Mouse (Mus musculus) lung, postnatal 0 days (tissue): ENCODE data around the gene Wfikkn1. TPM values are rescaled to one million over a fixed set of nuclear protein-coding genes. Genes with fewer than 3 reads are reported as not detected.

Experiments used
- ATAC-seq: fragments of 200-750 bp; cut with Nextera tagmentation; 2 replicates; pipeline ENCODE4 v1.8.0; 2017; ENCODE audit warnings: moderate library complexity
- DNase-seq: peaks from one replicate; pipeline ENCODE4 v3.0.0-alpha.2; 2016; ENCODE audit warnings: low spot score
- H3K27ac ChIP-seq: fragments of 300-500 bp; sonication (generic); 2 replicates; pipeline ENCODE4 v1.5.1; 2014; ENCODE audit warnings: antibody characterized with exemption, mild to moderate bottlenecking, low read length, mixed read lengths
- H3K27me3 ChIP-seq: fragments of 300-500 bp; sonication (generic); replicated peaks from 2 replicates; pipeline ENCODE4 v1.6.1; 2014; ENCODE audit warnings: low read length, mixed read lengths; ENCODE audit not compliant: insufficient read depth
- H3K36me3 ChIP-seq: fragments of 300-500 bp; sonication (generic); 2 replicates; pipeline ENCODE4 v1.6.1; 2014; ENCODE audit warnings: low read length, mixed read lengths; ENCODE audit not compliant: insufficient read depth
- H3K4me1 ChIP-seq: fragments of 300-500 bp; sonication (generic); 2 replicates; pipeline ENCODE4 v1.6.1; 2014; ENCODE audit warnings: antibody characterized with exemption, low read depth, low read length, mixed read lengths; ENCODE audit not compliant: insufficient read depth
- H3K4me2 ChIP-seq: fragments of 300-500 bp; sonication (generic); replicated peaks from 2 replicates; pipeline ENCODE4 v1.6.1; 2014; ENCODE audit warnings: low read depth, mild to moderate bottlenecking, low read length, moderate library complexity, mixed read lengths
- H3K4me3 ChIP-seq: fragments of 300-500 bp; sonication (generic); 2 replicates; pipeline ENCODE4 v1.5.1; 2014; ENCODE audit warnings: low read depth, low read length
- H3K9ac ChIP-seq: fragments of 300-500 bp; sonication (generic); replicated peaks from 2 replicates; pipeline ENCODE4 v1.6.1; 2014; ENCODE audit warnings: low read depth, mild to moderate bottlenecking
- H3K9me3 ChIP-seq: fragments of 300-500 bp; sonication (generic); 2 replicates; pipeline ENCODE4 v1.6.1; 2016; ENCODE audit warnings: low read length, mixed read lengths
- CTCF ChIP-seq: IDR thresholded peaks from 2 replicates; pipeline ENCODE4 v1.5.1; 2016; ENCODE audit warnings: antibody characterized with exemption, mild to moderate bottlenecking
- EP300 ChIP-seq: IDR thresholded peaks from 2 replicates; pipeline ENCODE4 v1.6.1; 2016; ENCODE audit warnings: antibody characterized with exemption, mild to moderate bottlenecking, control low read depth
- WGBS: fragments of 180-500 bp; shearing (Covaris S2); extraction: QIAGEN DNeasy Blood & Tissue Kit; methylation state at CpG from one replicate; pipeline ENCODE4 v1.1.7; 2014; 5-methylcytosine and 5-hydroxymethylcytosine counted together
- polyA plus RNA-seq: library from polyadenylated mRNA; unstranded; fragments of >200 nt; fragmentation: Nextera tagmentation; extraction: Ambion mirVana; gene quantifications from 2 replicates; pipeline ENCODE4 v1.2.1, GENCODE M21; 2015

The Wfikkn1 gene
- polyA plus RNA-seq, 1 experiment from 2014 or later: 0.26 TPM

DNA sequence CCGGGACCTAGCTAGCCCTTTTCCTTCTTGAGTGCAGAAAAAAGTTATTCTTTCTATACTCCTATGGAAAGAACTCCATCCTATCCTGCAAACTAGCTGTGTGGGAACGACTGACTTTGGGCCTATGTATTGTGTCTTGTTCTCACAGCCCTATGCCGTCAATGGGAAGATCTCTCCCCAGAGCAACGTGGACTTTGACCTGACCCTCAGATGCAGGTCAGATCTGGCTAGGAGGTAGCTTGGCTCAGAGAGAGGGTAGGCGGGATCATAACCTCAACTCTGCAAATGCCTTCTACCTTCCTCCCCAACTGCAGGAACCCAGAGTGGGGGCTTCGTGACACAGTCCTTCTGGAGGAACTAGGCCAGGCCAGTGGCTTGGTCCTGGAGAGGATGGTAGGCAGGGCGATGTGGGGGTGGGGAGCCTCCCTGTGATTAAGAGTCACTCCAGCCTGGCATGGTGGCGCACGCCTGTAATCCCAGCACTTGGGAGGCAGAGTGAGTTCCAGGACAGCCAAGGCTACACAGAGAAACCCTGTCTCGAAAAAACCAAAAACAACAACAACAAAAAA, 4.2 kb downstream of the Wfikkn1 start:
- Histone ChIP-seq H3K4me2 (peak overlapping the region; percentile 81), H3K9ac (peak overlapping the region; percentile 48; the same call in 1 of the 2 replicates)
- TF ChIP-seq EP300: no peak
- TF ChIP-seq CTCF: no peak

DNA sequence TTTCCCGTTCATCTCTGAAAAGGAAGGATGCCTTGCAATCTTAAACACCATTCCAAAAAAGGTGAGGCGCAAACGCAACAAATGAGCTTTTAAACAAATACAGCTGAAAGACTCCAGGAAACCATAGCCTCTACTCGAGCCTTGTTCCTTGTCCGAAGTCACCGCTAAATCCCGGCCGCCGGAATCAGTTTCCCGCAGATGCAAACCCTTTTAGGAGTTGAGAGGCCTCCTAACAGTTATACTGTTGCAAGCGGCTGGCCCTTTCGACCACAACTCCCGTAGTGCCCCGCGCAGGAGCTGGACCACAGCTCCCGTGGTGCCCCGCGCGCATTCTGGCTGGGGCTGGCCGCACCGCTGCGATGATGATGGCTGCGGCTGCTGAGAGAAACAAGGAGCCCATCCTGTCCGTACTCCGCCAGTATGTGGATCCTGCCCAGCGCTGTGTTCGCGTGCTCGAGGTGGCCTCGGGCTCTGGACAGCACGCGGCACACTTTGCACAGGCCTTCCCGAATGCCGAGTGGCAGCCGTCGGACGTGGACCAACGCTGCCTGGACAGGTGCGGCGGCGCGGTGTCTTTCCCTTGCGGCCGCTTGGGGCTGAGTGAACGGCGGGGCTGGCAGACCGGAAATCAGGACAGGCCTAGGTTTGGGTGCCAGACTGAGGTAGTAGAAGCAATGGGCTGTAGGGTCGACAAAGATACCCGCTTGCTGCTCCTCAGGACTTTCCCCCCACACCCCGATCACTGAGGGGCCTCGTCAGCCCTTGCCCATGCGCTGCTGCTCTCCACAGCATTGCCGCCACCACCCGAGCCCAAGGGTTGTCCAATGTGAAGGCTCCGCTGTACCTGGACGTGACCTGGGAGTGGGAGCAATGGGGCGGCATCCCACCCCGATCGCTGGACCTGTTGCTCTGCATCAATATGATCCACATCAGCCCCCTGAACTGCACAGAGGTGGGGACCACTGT, 5.2 kb downstream of the Wfikkn1 start:
- Histone ChIP-seq H3K9ac (peak overlapping the region; percentile 48), H3K36me3 (no peaks in the 10 kb centered on the region), H3K4me2 (peak overlapping the region; percentile 81), H3K9me3 (no peaks in the 10 kb centered on the region), H3K27ac (peak overlapping the region; percentile 78), H3K4me1 (peaks cover 6% of the 10 kb centered on the region; the same call in 1 of the 2 replicates), H3K27me3 (no peaks in the 10 kb centered on the region), H3K4me3 (peak overlapping the region; percentile 68)
- DNase-seq: peak; percentile 93
- under 1% methylated on average over 59 of the region's 59 CpGs for WGBS
- peak; percentile 94 for ATAC-seq
- no peak for TF ChIP-seq EP300
- peak; percentile 23 for TF ChIP-seq CTCF

More for the DNA sequence above, 4.2 kb downstream of the Wfikkn1 start:
- Histone ChIP-seq H3K27me3 (no peaks in the 10 kb centered on the region), H3K36me3 (no peaks in the 10 kb centered on the region), H3K4me3 (no peak overlapping the region), H3K27ac (no peak overlapping the region), H3K9me3 (no peaks in the 10 kb centered on the region), H3K4me1 (peaks cover 6% of the 10 kb centered on the region; the same call in 1 of the 2 replicates)
- ATAC-seq (no peak), DNase-seq (no peak)
- WGBS: 60% methylated on average over 10 of the region's 10 CpGs

DNA sequence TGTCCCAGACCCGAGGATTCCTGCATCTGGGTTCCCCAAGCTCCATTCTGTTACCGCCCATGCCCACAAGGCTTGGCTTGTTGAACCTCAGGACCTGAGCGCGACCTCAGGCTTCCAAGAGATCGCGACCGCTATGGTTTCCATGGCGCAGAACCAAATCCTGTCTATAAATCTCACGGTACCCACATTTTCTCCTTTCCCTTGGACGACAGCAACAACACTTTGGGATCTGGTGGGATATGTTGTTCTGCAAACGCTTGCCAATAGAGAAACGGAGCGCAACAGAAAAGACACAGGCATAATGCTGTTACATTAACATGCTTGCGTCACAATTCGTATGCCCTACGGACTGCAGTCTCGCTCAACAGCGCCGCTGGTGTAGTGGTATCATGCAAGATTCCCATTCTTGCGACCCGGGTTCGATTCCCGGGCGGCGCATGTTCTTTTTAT, 5.9 kb downstream of the Wfikkn1 start, which contains the start of gene Mettl26:
TSS of gene Mettl26 (plus strand) at position 354 of the 450 bp plus-strand sequence.
- TF ChIP-seq CTCF (peak; percentile 46), EP300 (no peak)
- WGBS: 0% methylated on average over 25 of the region's 25 CpGs

DNA sequence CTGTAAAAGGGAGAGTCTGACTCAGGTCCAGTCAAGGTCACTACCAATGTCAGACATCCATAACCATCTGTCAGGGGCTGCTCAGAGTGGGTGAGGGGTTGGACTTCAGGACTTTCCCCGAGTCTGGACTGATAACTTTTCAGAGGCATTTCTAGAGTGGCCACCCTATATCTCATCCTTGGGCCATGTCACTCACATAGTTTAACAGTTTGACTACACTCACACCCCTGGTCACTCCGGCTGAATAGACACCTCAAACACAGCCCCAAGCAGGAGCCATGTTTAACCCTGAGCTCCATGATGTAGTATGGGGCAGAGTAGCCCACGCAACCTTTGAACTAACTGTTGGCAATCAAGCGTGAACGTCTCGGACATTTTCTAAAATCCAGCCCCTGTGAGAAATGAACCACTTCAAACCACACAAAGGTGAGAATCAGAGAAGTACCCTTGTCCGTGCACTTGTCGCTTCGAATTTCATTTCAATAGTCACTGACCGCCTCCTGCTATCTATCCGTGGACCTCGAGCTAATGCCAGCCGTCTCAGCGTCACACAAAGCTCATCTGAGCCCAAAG, 6.4 kb downstream of the Wfikkn1 start:
- WGBS: 4% methylated on average over 14 of the region's 14 CpGs
- Histone ChIP-seq H3K9ac (peak overlapping the region; percentile 48), H3K36me3 (no peaks in the 10 kb centered on the region), H3K27me3 (no peaks in the 10 kb centered on the region), H3K4me1 (peaks cover 6% of the 10 kb centered on the region; the same call in 1 of the 2 replicates), H3K4me3 (peak overlapping the region; percentile 68), H3K27ac (peak overlapping the region; percentile 54), H3K4me2 (peak overlapping the region; percentile 81), H3K9me3 (no peaks in the 10 kb centered on the region)
- TF ChIP-seq CTCF: no peak
- TF ChIP-seq EP300: no peak
- ATAC-seq: no peak
- no peak for DNase-seq

More for the DNA sequence above, 5.9 kb downstream of the Wfikkn1 start, which contains the start of gene Mettl26:
- Histone ChIP-seq H3K4me3 (peak within 1 kb of the TSS; percentile 68), H3K9me3 (no peaks in the 10 kb centered on the region), H3K27ac (peak within 1 kb of the TSS; percentile 78), H3K4me2 (peak within 1 kb of the TSS; percentile 81), H3K4me1 (peaks cover 6% of the 10 kb centered on the region; the same call in 1 of the 2 replicates), H3K36me3 (no peaks in the 10 kb centered on the region), H3K27me3 (no peaks in the 10 kb centered on the region), H3K9ac (peak within 1 kb of the TSS; percentile 48)
- ATAC-seq: peak; percentile 80
- DNase-seq: peak; percentile 88

DNA sequence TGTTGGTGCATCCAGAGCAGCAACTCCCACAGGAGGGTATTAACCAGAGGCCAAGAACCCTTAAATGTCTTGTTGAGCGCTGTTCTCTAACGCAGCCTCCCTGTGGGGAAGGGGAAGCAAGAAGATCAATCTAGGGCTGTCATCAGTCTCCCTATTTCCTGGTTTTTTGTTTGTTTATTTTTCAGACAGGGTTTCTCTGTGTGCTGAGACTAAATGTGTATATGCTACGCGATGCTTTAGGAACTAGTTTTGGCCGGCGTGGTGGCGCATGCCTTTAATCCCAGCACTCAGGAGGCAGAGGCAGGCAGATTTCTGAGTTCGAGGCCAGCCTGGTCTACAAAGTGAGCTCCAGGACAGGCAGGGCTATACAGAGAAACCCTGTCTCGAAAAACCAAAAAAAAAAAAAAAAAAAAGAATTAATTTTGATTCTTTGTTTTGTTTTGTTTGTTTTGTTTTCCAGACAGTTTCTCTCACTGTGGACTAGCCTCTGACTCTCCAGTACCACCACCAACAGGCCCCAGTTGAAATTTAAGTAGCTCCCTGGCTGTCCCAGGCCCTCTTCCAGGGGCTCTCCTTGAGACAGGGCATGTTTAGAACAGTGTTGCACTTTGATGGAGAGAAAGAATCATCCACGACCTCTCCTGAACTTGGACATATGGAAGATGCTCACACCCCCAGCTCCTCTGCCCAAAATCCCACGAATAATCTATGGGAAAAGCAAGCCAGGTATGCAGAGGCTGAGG, 7.1 kb downstream of the Wfikkn1 start:
- Histone ChIP-seq H3K9me3 (no peaks in the 10 kb centered on the region), H3K4me1 (peaks cover 6% of the 10 kb centered on the region; the same call in 1 of the 2 replicates), H3K27ac (no peak overlapping the region), H3K27me3 (no peaks in the 10 kb centered on the region), H3K4me3 (no peak overlapping the region), H3K36me3 (no peaks in the 10 kb centered on the region), H3K9ac (no peak overlapping the region), H3K4me2 (no peak overlapping the region)
- ATAC-seq (no peak), DNase-seq (no peak)
- TF ChIP-seq EP300 (no peak), CTCF (no peak)
- WGBS: 64% methylated on average over 11 of the region's 11 CpGs
